Mouse (Mus musculus): Measurements from ENCODE around the gene Akap8l. TPM values are rescaled to one million over a fixed set of nuclear protein-coding genes. Genes with fewer than 3 reads are reported as not detected.

Gene Akap8l
- polyA plus RNA-seq, 1 experiment from 2014 or later, result 63.2 TPM

DNA sequence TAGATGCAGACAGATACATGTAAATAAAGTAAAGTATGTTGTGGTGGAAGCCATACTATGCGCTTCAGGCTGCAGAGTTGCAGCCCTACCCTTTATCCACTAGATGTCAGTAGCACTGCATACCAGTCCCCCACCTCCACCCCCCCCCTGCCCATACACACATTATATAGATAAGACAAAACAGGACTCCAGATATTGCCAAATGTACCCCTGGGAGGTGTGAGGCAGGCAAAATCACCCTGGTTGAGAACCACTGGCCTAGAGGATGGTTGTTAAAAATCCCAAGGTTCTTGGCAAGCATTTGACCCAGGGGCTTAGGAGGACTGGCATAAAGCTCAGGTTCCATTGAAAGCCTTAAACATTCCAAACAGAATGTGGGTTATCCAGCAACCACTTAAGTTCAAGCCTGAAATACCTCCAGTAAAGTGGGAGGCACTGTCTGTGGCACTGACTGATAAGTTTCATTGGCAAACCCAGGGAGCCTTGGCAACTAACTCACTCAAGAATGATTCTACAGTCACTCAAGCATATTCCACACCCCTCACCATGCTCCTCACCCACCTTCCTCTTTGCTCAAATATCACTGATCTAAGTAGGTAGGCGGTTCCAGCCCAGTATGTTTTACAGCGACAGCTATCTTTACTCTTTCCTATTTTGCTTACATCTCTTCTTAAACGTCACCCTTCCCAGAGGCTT lies 1.2 kb downstream of the Akap8l start:
- Histone ChIP-seq H3K36me3 (ENCODE audit: insufficient read depth, low read length) (peaks cover 5% of the 10 kb centered on the region; the same call in 1 of the 2 replicates), H3K27ac (no peak overlapping the region; the same call in 1 of the 2 replicates), H3K9me3 (replicated peaks; ENCODE audit: low read length) (no peaks in the 10 kb centered on the region), H3K27me3 (ENCODE audit: insufficient read depth, low read length) (no peaks in the 10 kb centered on the region), H3K4me1 (replicated peaks; ENCODE audit: insufficient read depth, low read length) (peaks cover 7% of the 10 kb centered on the region; the same call in 1 of the 2 replicates), H3K4me2 (ENCODE audit: low read length) (peak overlapping the region; percentile 83), H3K9ac (ENCODE audit: low read depth, low read length) (peak overlapping the region; percentile 84), H3K4me3 (replicated peaks; ENCODE audit: low read depth, low read length) (peak overlapping the region; percentile 78)
- DNase-seq (ENCODE audit: low spot score) (peak; percentile 69), ATAC-seq (replicated peaks; ENCODE audit: low FRiP score, low read depth) (no peak)
- WGBS, result 9% methylated on average over 4 of the region's 4 CpGs
- TF ChIP-seq CTCF (IDR thresholded peaks at IDR 0.05; ENCODE audit: low read depth), result peak; percentile 85

DNA sequence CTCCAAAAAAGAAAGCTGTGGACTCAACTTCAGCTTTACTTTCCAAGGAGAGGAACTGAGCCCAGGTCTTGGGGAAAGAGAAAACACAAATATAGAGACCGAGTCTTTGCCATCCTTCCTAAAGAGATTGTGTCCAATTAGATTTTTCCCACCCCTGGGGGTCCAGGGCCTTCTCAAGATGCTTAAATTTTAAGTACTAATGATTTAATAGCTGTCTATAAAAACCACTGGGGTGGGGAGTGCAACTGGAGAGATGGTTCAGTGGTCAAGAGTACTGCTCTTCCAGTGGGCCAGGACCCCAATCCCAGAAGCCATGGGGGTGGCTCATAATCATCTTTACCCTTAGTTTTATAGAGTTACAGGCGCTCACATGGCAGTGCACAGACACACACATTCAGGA lies 2.0 kb downstream of the Akap8l start:
- Histone ChIP-seq H3K4me1 (replicated peaks; ENCODE audit: insufficient read depth, low read length) (peaks cover 7% of the 10 kb centered on the region; the same call in 1 of the 2 replicates), H3K9ac (ENCODE audit: low read depth, low read length) (no peak overlapping the region), H3K27ac (no peak overlapping the region), H3K4me2 (ENCODE audit: low read length) (peak overlapping the region; percentile 83), H3K27me3 (ENCODE audit: insufficient read depth, low read length) (no peaks in the 10 kb centered on the region), H3K36me3 (ENCODE audit: insufficient read depth, low read length) (peaks cover 5% of the 10 kb centered on the region; the same call in 1 of the 2 replicates), H3K4me3 (replicated peaks; ENCODE audit: low read depth, low read length) (no peak overlapping the region), H3K9me3 (replicated peaks; ENCODE audit: low read length) (no peaks in the 10 kb centered on the region)
- DNase-seq (ENCODE audit: low spot score) (no peak), ATAC-seq (replicated peaks; ENCODE audit: low FRiP score, low read depth) (no peak)
- TF ChIP-seq CTCF (IDR thresholded peaks at IDR 0.05; ENCODE audit: low read depth), result no peak
- WGBS, result 68% methylated on average over 2 of the region's 2 CpGs

DNA sequence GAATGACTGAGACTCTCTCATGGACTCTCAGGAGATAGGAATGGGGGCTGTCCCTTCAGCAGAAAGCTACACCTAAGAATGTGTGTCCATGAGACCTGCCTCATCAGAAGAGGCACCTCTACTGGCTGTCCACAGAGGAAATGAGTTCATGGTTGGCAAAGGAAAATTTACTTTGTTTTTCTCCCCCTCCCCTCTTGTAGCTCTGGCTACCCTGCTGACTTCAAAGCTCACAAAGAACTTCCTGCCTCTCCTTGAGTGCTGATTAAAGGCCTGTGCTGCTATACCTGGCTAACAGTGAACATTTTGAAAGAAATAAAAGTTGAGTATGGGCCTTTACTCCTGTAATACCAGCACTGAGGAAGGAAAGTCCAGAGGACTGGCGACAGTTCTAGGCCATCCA lies 9.3 kb downstream of the Akap8l start:
- 92% methylated on average over 1 of the region's 1 CpGs for WGBS
- ATAC-seq (replicated peaks; ENCODE audit: low FRiP score, low read depth), result no peak
- H3K36me3 ChIP-seq (ENCODE audit: insufficient read depth, low read length), result peaks cover 24% of the 10 kb centered on the region

DNA sequence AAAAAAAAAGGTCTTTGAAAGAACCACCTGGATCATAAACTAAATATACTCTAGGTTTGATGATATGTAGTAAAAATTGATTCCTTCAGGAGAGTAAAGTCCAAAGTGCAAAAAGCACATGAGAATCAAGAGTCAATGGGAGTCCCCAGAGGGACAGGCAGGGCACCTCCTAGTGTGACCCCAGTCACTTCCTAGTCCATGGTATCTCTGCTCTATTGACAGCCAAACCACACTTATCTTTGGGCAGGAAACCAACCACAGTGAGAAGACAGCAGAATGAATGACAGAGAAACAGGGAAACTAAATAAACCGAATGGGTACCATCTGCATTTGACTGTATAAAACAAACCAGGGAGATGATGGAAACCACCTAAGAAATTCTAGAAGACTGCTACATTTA lies 10.3 kb downstream of the Akap8l start:
- no peak for ATAC-seq (replicated peaks; ENCODE audit: low FRiP score, low read depth)
- WGBS, result 79% methylated on average over 1 of the region's 1 CpGs
- H3K27me3 ChIP-seq (ENCODE audit: insufficient read depth, low read length), result no peaks in the 10 kb centered on the region
- H3K9ac ChIP-seq (ENCODE audit: low read depth, low read length), result no peak overlapping the region
- H3K9me3 ChIP-seq (replicated peaks; ENCODE audit: low read length), result no peaks in the 10 kb centered on the region
- no peaks in the 10 kb centered on the region for H3K4me1 ChIP-seq (replicated peaks; ENCODE audit: insufficient read depth, low read length)
- no peak overlapping the region for H3K27ac ChIP-seq
- H3K4me3 ChIP-seq (replicated peaks; ENCODE audit: low read depth, low read length), result no peak overlapping the region
- peaks cover 34% of the 10 kb centered on the region for H3K36me3 ChIP-seq (ENCODE audit: insufficient read depth, low read length)
- no peak for TF ChIP-seq CTCF (IDR thresholded peaks at IDR 0.05; ENCODE audit: low read depth)
- DNase-seq (ENCODE audit: low spot score), result no peak
- H3K4me2 ChIP-seq (ENCODE audit: low read length), result no peak overlapping the region

More for the DNA sequence above, 9.3 kb downstream of the Akap8l start:
- no peaks in the 10 kb centered on the region for H3K4me1 ChIP-seq (replicated peaks; ENCODE audit: insufficient read depth, low read length)
- no peak for TF ChIP-seq CTCF (IDR thresholded peaks at IDR 0.05; ENCODE audit: low read depth)
- no peak overlapping the region for H3K4me3 ChIP-seq (replicated peaks; ENCODE audit: low read depth, low read length)
- no peak overlapping the region for H3K9ac ChIP-seq (ENCODE audit: low read depth, low read length)
- no peak overlapping the region for H3K4me2 ChIP-seq (ENCODE audit: low read length)
- no peak overlapping the region for H3K27ac ChIP-seq
- H3K9me3 ChIP-seq (replicated peaks; ENCODE audit: low read length), result no peaks in the 10 kb centered on the region
- no peak for DNase-seq (ENCODE audit: low spot score)
- no peaks in the 10 kb centered on the region for H3K27me3 ChIP-seq (ENCODE audit: insufficient read depth, low read length)

DNA sequence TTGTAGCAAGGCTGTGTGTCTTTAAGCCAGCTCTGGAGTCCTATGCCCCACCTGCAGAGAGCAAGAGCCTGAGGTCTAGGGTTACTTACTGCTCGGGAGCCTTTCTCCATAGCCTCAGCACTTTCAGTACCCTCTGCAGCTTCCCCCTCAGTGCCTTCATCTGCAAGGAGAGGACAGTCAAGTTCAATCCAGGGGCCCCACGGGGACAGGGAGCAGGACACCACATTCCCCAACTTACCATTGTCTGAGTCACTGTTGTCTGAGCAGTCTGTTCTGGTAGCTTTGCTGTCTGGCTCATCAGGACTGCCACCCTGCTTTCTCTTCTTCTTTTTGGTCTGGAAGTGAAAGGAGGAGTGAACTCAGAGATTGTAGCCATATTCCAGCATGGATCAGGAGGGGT lies 14.5 kb downstream of the Akap8l start:
- ATAC-seq (replicated peaks; ENCODE audit: low FRiP score, low read depth), result no peak
- H3K4me1 ChIP-seq (replicated peaks; ENCODE audit: insufficient read depth, low read length), result no peaks in the 10 kb centered on the region
- H3K27ac ChIP-seq, result no peak overlapping the region
- TF ChIP-seq CTCF (IDR thresholded peaks at IDR 0.05; ENCODE audit: low read depth), result no peak
- DNase-seq (ENCODE audit: low spot score), result no peak
- 76% methylated on average over 2 of the region's 2 CpGs for WGBS
- no peaks in the 10 kb centered on the region for H3K9me3 ChIP-seq (replicated peaks; ENCODE audit: low read length)
- H3K36me3 ChIP-seq (ENCODE audit: insufficient read depth, low read length), result peaks cover 64% of the 10 kb centered on the region
- H3K4me2 ChIP-seq (ENCODE audit: low read length), result no peak overlapping the region
- H3K27me3 ChIP-seq (ENCODE audit: insufficient read depth, low read length), result no peaks in the 10 kb centered on the region
- no peak overlapping the region for H3K4me3 ChIP-seq (replicated peaks; ENCODE audit: low read depth, low read length)
- no peak overlapping the region for H3K9ac ChIP-seq (ENCODE audit: low read depth, low read length)

DNA sequence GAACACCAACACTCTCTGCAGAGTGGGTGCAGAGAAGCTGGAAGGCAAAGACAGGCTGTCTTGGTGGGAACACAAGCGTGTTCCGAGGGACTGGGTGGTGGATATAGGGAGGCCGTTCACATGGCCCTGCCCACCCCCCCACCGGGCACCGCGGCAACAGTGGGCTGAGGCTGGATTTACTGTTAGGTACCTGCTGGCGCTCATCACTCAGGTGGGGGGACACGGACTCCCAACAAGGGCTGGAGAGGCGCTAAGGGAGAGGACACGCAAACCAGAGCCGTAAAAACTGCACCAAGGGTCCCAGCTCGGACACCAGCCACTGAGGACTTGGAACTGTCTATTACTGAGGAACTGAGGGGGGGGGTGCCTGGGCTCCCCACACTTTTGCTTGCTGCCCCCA lies 15.5 kb downstream of the Akap8l start:
- H3K9ac ChIP-seq (ENCODE audit: low read depth, low read length), result no peak overlapping the region
- DNase-seq (ENCODE audit: low spot score) (no peak), ATAC-seq (replicated peaks; ENCODE audit: low FRiP score, low read depth) (no peak)
- 92% methylated on average over 12 of the region's 12 CpGs for WGBS
- H3K4me2 ChIP-seq (ENCODE audit: low read length), result no peak overlapping the region
- peaks cover 68% of the 10 kb centered on the region for H3K36me3 ChIP-seq (ENCODE audit: insufficient read depth, low read length)
- TF ChIP-seq CTCF (IDR thresholded peaks at IDR 0.05; ENCODE audit: low read depth), result no peak
- H3K9me3 ChIP-seq (replicated peaks; ENCODE audit: low read length), result no peaks in the 10 kb centered on the region
- H3K27me3 ChIP-seq (ENCODE audit: insufficient read depth, low read length), result no peaks in the 10 kb centered on the region
- no peak overlapping the region for H3K4me3 ChIP-seq (replicated peaks; ENCODE audit: low read depth, low read length)
- no peaks in the 10 kb centered on the region for H3K4me1 ChIP-seq (replicated peaks; ENCODE audit: insufficient read depth, low read length)
- H3K27ac ChIP-seq, result no peak overlapping the region
